Mouse (Mus musculus): ENCODE measurements around the gene Tnnc1. TPM values are rescaled to one million over a fixed set of nuclear protein-coding genes. Genes with fewer than 3 reads are reported as not detected.

Tnnc1 gene
- polyA plus RNA-seq, 1 experiment, result 0.34 TPM

DNA sequence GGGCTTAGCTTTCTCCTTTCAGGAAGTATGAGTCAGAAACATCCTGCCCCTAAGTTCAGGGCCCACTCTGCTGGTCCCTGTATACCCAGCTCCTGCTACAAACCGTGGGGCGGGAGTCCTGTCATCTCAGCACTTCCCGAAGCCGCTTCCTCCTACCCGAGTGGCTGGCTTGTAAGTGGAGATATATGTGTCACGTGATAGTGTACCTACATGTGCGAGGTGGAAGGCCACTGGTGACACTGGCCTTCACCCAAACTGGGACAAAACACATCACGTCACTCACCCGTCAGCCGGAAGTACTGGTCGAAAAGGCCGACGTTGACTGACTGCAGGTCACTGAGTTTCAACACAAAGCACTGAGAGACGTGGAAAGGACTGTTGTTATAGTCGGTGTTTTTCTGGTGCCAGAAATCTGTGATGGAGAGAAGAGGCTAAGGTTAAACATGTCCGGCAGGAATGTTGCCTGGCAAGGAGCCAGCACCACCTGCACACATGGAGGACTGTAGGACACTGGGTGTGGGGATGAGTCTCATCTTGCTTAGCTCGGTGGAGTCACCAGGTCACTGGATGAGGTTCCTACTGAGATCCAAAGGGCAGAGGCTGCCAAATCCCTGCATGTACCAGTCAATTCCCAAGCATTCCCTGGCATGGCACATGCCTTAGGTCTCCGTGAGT lies 35.2 kb upstream of the Tnnc1 start:
- Histone ChIP-seq H3K27me3 (ENCODE audit: control insufficient read depth, insufficient read depth, low read length) (no peaks in the 10 kb centered on the region), H3K4me1 (ENCODE audit: control insufficient read depth, insufficient read depth, insufficient read length, low read length) (no peaks in the 10 kb centered on the region), H3K27ac (ENCODE audit: insufficient read depth, low read depth, low read length) (no peak overlapping the region), H3K4me3 (ENCODE audit: low read depth, low read length) (no peak overlapping the region), H3K36me3 (ENCODE audit: control insufficient read depth, insufficient read depth, low read length) (peaks cover 75% of the 10 kb centered on the region)
- WGBS, result 76% methylated on average over 18 of the region's 18 CpGs
- TF ChIP-seq POLR2A (IDR thresholded peaks at IDR 0.05; ENCODE audit: low read depth, low read length) (no peak), CTCF (IDR thresholded peaks at IDR 0.05; ENCODE audit: extremely low read depth, insufficient read length, insufficient replicate concordance, low read depth, low read length) (no peak)

- peaks cover 77% of the 10 kb centered on the region for H3K36me3 ChIP-seq (ENCODE audit: control insufficient read depth, insufficient read depth, low read length)
These were observed 34.6 kb upstream of the Tnnc1 start for GRCm38 (mm10) chr14:31173537-31173936.

GRCm38 (mm10) chr14:31177287-31177686 lies 30.8 kb upstream of the Tnnc1 start:
- H3K36me3 ChIP-seq (ENCODE audit: control insufficient read depth, insufficient read depth, low read length), result peaks cover 80% of the 10 kb centered on the region
- H3K4me3 ChIP-seq (ENCODE audit: low read depth, low read length), result no peak overlapping the region
- no peak for TF ChIP-seq POLR2A (IDR thresholded peaks at IDR 0.05; ENCODE audit: low read depth, low read length)
- TF ChIP-seq CTCF (IDR thresholded peaks at IDR 0.05; ENCODE audit: extremely low read depth, insufficient read length, insufficient replicate concordance, low read depth, low read length), result no peak
- 91% methylated on average over 16 of the region's 16 CpGs for WGBS
- no peak overlapping the region for H3K27ac ChIP-seq (ENCODE audit: insufficient read depth, low read depth, low read length)
- H3K4me1 ChIP-seq (ENCODE audit: control insufficient read depth, insufficient read depth, insufficient read length, low read length), result no peaks in the 10 kb centered on the region; the same call in 1 of the 2 replicates
- no peaks in the 10 kb centered on the region for H3K27me3 ChIP-seq (ENCODE audit: control insufficient read depth, insufficient read depth, low read length)

More at GRCm38 (mm10) chr14:31173537-31173936, 34.6 kb upstream of the Tnnc1 start:
- WGBS, result 89% methylated on average over 7 of the region's 7 CpGs
- TF ChIP-seq POLR2A (IDR thresholded peaks at IDR 0.05; ENCODE audit: low read depth, low read length), result no peak
- no peak for TF ChIP-seq CTCF (IDR thresholded peaks at IDR 0.05; ENCODE audit: extremely low read depth, insufficient read length, insufficient replicate concordance, low read depth, low read length)
- no peaks in the 10 kb centered on the region for H3K4me1 ChIP-seq (ENCODE audit: control insufficient read depth, insufficient read depth, insufficient read length, low read length)
- no peaks in the 10 kb centered on the region for H3K27me3 ChIP-seq (ENCODE audit: control insufficient read depth, insufficient read depth, low read length)
- H3K4me3 ChIP-seq (ENCODE audit: low read depth, low read length), result no peak overlapping the region
- no peak overlapping the region for H3K27ac ChIP-seq (ENCODE audit: insufficient read depth, low read depth, low read length)

GRCm38 (mm10) chr14:31177715-31178114 lies 30.4 kb upstream of the Tnnc1 start:
- Histone ChIP-seq H3K36me3 (ENCODE audit: control insufficient read depth, insufficient read depth, low read length) (peaks cover 80% of the 10 kb centered on the region), H3K27ac (ENCODE audit: insufficient read depth, low read depth, low read length) (no peak overlapping the region), H3K27me3 (ENCODE audit: control insufficient read depth, insufficient read depth, low read length) (no peaks in the 10 kb centered on the region), H3K4me1 (ENCODE audit: control insufficient read depth, insufficient read depth, insufficient read length, low read length) (peaks cover under 1% of the 10 kb centered on the region; the same call in 1 of the 2 replicates), H3K4me3 (ENCODE audit: low read depth, low read length) (no peak overlapping the region)
- TF ChIP-seq POLR2A (IDR thresholded peaks at IDR 0.05; ENCODE audit: low read depth, low read length) (no peak), CTCF (IDR thresholded peaks at IDR 0.05; ENCODE audit: extremely low read depth, insufficient read length, insufficient replicate concordance, low read depth, low read length) (no peak)
- 94% methylated on average over 5 of the region's 5 CpGs for WGBS

DNA sequence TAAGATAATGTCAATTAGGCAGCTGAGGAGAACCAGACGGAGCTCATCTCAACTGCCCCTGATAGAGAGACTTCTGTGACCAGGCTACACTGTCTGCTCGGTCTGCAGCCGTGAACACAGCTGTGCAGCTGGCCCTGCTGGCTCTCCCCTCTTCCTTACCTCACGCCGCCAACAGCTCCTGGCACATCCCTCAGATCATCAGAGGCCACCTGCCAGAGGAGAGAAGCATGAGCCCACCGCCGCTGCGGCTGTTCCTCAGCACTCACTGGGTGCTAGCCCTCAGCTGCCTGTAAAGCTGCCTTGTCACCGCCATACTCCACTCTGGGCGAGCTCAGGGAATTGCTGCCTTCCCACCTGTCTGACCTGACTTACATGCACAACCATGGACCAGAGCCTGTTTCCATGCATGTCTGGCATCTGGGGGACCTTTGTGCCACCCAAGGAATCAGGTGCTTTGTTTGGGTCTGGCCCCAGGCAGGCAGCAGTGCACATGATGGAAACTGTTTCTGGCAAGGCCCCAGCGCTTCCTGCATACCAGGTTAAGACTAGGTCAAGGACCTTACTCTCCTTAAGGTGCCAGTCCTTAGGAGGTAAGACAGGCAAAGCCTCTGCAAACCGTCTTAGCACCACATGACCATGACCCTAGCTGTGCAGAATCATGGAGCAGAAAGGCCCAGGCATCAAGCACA lies 28.3 kb upstream of the Tnnc1 start:
- WGBS, result 92% methylated on average over 12 of the region's 12 CpGs
- peaks cover 7% of the 10 kb centered on the region for H3K4me1 ChIP-seq (ENCODE audit: control insufficient read depth, insufficient read depth, insufficient read length, low read length)
- no peak for TF ChIP-seq POLR2A (IDR thresholded peaks at IDR 0.05; ENCODE audit: low read depth, low read length)
- no peak for TF ChIP-seq CTCF (IDR thresholded peaks at IDR 0.05; ENCODE audit: extremely low read depth, insufficient read length, insufficient replicate concordance, low read depth, low read length)
- no peaks in the 10 kb centered on the region for H3K27me3 ChIP-seq (ENCODE audit: control insufficient read depth, insufficient read depth, low read length)
- H3K36me3 ChIP-seq (ENCODE audit: control insufficient read depth, insufficient read depth, low read length), result peaks cover 69% of the 10 kb centered on the region
- no peak overlapping the region for H3K4me3 ChIP-seq (ENCODE audit: low read depth, low read length)
- no peak overlapping the region for H3K27ac ChIP-seq (ENCODE audit: insufficient read depth, low read depth, low read length)

DNA sequence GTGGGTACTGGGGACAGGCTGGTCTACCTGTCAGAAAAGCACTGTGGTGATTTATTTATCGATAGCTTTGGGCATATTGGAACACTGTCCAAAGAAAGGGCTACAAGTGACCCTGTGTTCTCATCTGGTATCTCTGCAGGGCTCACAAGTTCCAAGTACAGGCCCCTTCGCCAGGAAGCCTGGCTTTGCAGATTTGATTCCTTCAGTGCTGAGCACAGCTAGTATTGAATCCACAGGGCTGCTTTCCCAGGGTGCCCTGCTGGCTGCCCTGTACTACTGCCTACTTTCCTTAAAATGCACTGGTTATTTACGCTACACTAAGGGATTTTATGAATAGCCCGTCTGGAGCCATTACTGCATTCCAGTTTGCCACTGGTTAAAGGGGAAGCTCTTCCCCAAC lies 26.6 kb upstream of the Tnnc1 start:
- WGBS, result 88% methylated on average over 4 of the region's 4 CpGs
- H3K36me3 ChIP-seq (ENCODE audit: control insufficient read depth, insufficient read depth, low read length), result peaks cover 64% of the 10 kb centered on the region
- no peak for TF ChIP-seq CTCF (IDR thresholded peaks at IDR 0.05; ENCODE audit: extremely low read depth, insufficient read length, insufficient replicate concordance, low read depth, low read length)
- TF ChIP-seq POLR2A (IDR thresholded peaks at IDR 0.05; ENCODE audit: low read depth, low read length), result no peak

GRCm38 (mm10) chr14:31182786-31183290 lies 25.3 kb upstream of the Tnnc1 start:
- Histone ChIP-seq H3K36me3 (ENCODE audit: control insufficient read depth, insufficient read depth, low read length) (peaks cover 62% of the 10 kb centered on the region), H3K4me1 (ENCODE audit: control insufficient read depth, insufficient read depth, insufficient read length, low read length) (peaks cover 7% of the 10 kb centered on the region), H3K4me3 (ENCODE audit: low read depth, low read length) (no peak overlapping the region), H3K27ac (ENCODE audit: insufficient read depth, low read depth, low read length) (no peak overlapping the region), H3K27me3 (ENCODE audit: control insufficient read depth, insufficient read depth, low read length) (no peaks in the 10 kb centered on the region)
- WGBS, result 54% methylated on average over 2 of the region's 2 CpGs
- TF ChIP-seq CTCF (IDR thresholded peaks at IDR 0.05; ENCODE audit: extremely low read depth, insufficient read length, insufficient replicate concordance, low read depth, low read length) (no peak), POLR2A (IDR thresholded peaks at IDR 0.05; ENCODE audit: low read depth, low read length) (no peak)

More for the DNA sequence above, 26.6 kb upstream of the Tnnc1 start:
- no peak overlapping the region for H3K4me3 ChIP-seq (ENCODE audit: low read depth, low read length)
- no peak overlapping the region for H3K27ac ChIP-seq (ENCODE audit: insufficient read depth, low read depth, low read length)
- H3K4me1 ChIP-seq (ENCODE audit: control insufficient read depth, insufficient read depth, insufficient read length, low read length), result peaks cover 7% of the 10 kb centered on the region
- no peaks in the 10 kb centered on the region for H3K27me3 ChIP-seq (ENCODE audit: control insufficient read depth, insufficient read depth, low read length)
